Mouse (Mus musculus) heart, embryonic 14.5 days (tissue): ENCODE data around the gene Hist2h2ac. TPM values are rescaled to one million over a fixed set of nuclear protein-coding genes. Genes with fewer than 3 reads are reported as not detected.

Experiments used
- ATAC-seq: fragments of 200-750 bp; cut with Nextera tagmentation; 2 replicates; pipeline ENCODE4 v1.8.0; 2017; ENCODE audit warnings: low read depth, moderate TSS enrichment; ENCODE audit not compliant: insufficient number of reproducible peaks, insufficient read depth, low FRiP score
- H3K27ac ChIP-seq, 2 experiments: fragments of 200-500 bp in 1 of 2; fragments of 300-500 bp in 1 of 2; sonication (generic) in 1 of 2; replicated peaks in 1 of 2; 2 replicates each; pipeline ENCODE4 v1.5.1; 2012 to 2014; ENCODE audit warnings: low read depth in 2 of 2, low read length in 2 of 2, control low read depth in 1 of 2, mild to moderate bottlenecking in 1 of 2, mixed read lengths in 1 of 2; ENCODE audit not compliant: control insufficient read depth in 1 of 2, insufficient read depth in 1 of 2
- H3K27me3 ChIP-seq: fragments of 300-500 bp; sonication (generic); 2 replicates; pipeline ENCODE4 v1.6.1; 2014; ENCODE audit warnings: mild to moderate bottlenecking, low read length, control low read depth; ENCODE audit not compliant: control insufficient read depth, insufficient read depth
- H3K36me3 ChIP-seq: fragments of 300-500 bp; sonication (generic); 2 replicates; pipeline ENCODE4 v1.6.1; 2014; ENCODE audit warnings: mild to moderate bottlenecking, control low read depth, low read length, mixed read lengths; ENCODE audit not compliant: control insufficient read depth, insufficient read depth
- H3K4me1 ChIP-seq, 2 experiments: fragments of 200-500 bp in 1 of 2; fragments of 300-500 bp in 1 of 2; sonication (generic) in 1 of 2; 2 replicates each; pipeline ENCODE4 v1.6.1; 2012 to 2014; ENCODE audit warnings: low read length in 2 of 2, control low read depth in 1 of 2, mixed read lengths in 1 of 2; ENCODE audit not compliant: control insufficient read depth in 2 of 2, insufficient read depth in 2 of 2
- H3K4me2 ChIP-seq: fragments of 300-500 bp; sonication (generic); 2 replicates; pipeline ENCODE4 v1.6.1; 2014; ENCODE audit warnings: mild to moderate bottlenecking, low read length
- H3K4me3 ChIP-seq, 2 experiments: fragments of 200-500 bp in 1 of 2; fragments of 300-500 bp in 1 of 2; sonication (generic) in 1 of 2; 2 replicates each; pipeline ENCODE4 v1.5.1; 2012 to 2014; ENCODE audit warnings: low read length in 2 of 2, mild to moderate bottlenecking in 2 of 2, control low read depth in 1 of 2, low read depth in 1 of 2, moderate library complexity in 1 of 2; ENCODE audit not compliant: control insufficient read depth in 1 of 2, insufficient read depth in 1 of 2
- H3K9ac ChIP-seq: fragments of 300-500 bp; sonication (generic); 2 replicates; pipeline ENCODE4 v1.6.1; 2014; ENCODE audit warnings: mild to moderate bottlenecking, low read length
- H3K9me3 ChIP-seq: fragments of 300-500 bp; sonication (generic); 2 replicates; pipeline ENCODE4 v1.6.1; 2016; ENCODE audit warnings: low read length, control low read depth; ENCODE audit not compliant: control insufficient read depth
- WGBS: fragments of 180-500 bp; shearing (Covaris S2); extraction: QIAGEN DNeasy Blood & Tissue Kit; methylation state at CpG from one replicate; pipeline ENCODE4 v1.1.7; 2014; 5-methylcytosine and 5-hydroxymethylcytosine counted together
- polyA plus RNA-seq: library from polyadenylated mRNA; unstranded; fragments of >200 nt; fragmentation: Nextera tagmentation; extraction: Ambion mirVana; gene quantifications from 2 replicates; pipeline ENCODE4 v1.2.1, GENCODE M21; 2014

Gene Hist2h2ac
- polyA plus RNA-seq, 1 experiment from 2014 or later, result 4.7 TPM

GRCm38 (mm10) chr3:96264404-96264949 lies 43.8 kb upstream of the Hist2h2ac start:
- no peak for ATAC-seq
- H3K4me3 ChIP-seq, result peak overlapping the region in 1 of 2 experiments; percentile 54; a peak in 2 of 4 replicates
- H3K27ac ChIP-seq, result peak overlapping the region; percentile 97 to 99

GRCm38 (mm10) chr3:96263558-96264403 lies 43.1 kb upstream of the Hist2h2ac start:
- Histone ChIP-seq H3K27me3 (no peaks in the 10 kb centered on the region), H3K9ac (peak overlapping the region; percentile 82), H3K4me1 (peaks cover 13 to 19% of the 10 kb centered on the region in 2 experiments), H3K27ac (peak overlapping the region; percentile 97 to 99), H3K4me2 (peak overlapping the region; percentile 71), H3K9me3 (no peaks in the 10 kb centered on the region), H3K4me3 (peak overlapping the region; percentile 54 to 58), H3K36me3 (no peaks in the 10 kb centered on the region)
- no peak for ATAC-seq
- 8% methylated on average over 27 of the region's 27 CpGs for WGBS

More at GRCm38 (mm10) chr3:96264404-96264949, 43.8 kb upstream of the Hist2h2ac start:
- H3K4me2 ChIP-seq, result peak overlapping the region; percentile 71
- 82% methylated on average over 7 of the region's 7 CpGs for WGBS
- H3K9ac ChIP-seq, result peak overlapping the region; percentile 82
- H3K27me3 ChIP-seq, result no peaks in the 10 kb centered on the region
- H3K4me1 ChIP-seq, result peaks cover 13 to 19% of the 10 kb centered on the region in 2 experiments
- H3K36me3 ChIP-seq, result no peaks in the 10 kb centered on the region
- H3K9me3 ChIP-seq, result no peaks in the 10 kb centered on the region

- Histone ChIP-seq H3K4me3 (peak within 1 kb of the TSS; percentile 54 to 83), H3K4me2 (peak within 1 kb of the TSS; percentile 71), H3K9ac (peak within 1 kb of the TSS; percentile 82), H3K9me3 (no peaks in the 10 kb centered on the region), H3K27me3 (no peaks in the 10 kb centered on the region), H3K27ac (peak within 1 kb of the TSS; percentile 97 to 99), H3K4me1 (peaks cover 13 to 17% of the 10 kb centered on the region in 2 experiments), H3K36me3 (no peaks in the 10 kb centered on the region)
- peak; percentile 86 for ATAC-seq
- WGBS, result under 1% methylated on average over 40 of the region's 40 CpGs
These were observed 42.4 kb upstream of the Hist2h2ac start, which contains the start of gene Hist2h4 for GRCm38 (mm10) chr3:96262979-96263550. TSS of gene Hist2h4 (minus strand) at chr3:96263311.

GRCm38 (mm10) chr3:96262216-96262875 lies 41.7 kb upstream of the Hist2h2ac start:
- H3K36me3 ChIP-seq, result no peaks in the 10 kb centered on the region
- H3K27me3 ChIP-seq, result no peaks in the 10 kb centered on the region
- H3K27ac ChIP-seq, result peak overlapping the region; percentile 93 to 97
- peak overlapping the region; percentile 71 for H3K4me2 ChIP-seq
- peaks cover 13 to 14% of the 10 kb centered on the region in 2 experiments for H3K4me1 ChIP-seq
- peak overlapping the region; percentile 82 for H3K9ac ChIP-seq
- peak; percentile 80 for ATAC-seq
- H3K9me3 ChIP-seq, result no peaks in the 10 kb centered on the region
- 1% methylated on average over 19 of the region's 19 CpGs for WGBS
- H3K4me3 ChIP-seq, result peak overlapping the region; percentile 54 to 83

- peak overlapping the region; percentile 82 for H3K9ac ChIP-seq
- H3K27me3 ChIP-seq, result no peaks in the 10 kb centered on the region
- H3K4me2 ChIP-seq, result peak overlapping the region; percentile 71
- WGBS, result 67% methylated on average over 3 of the region's 3 CpGs
- H3K27ac ChIP-seq, result peak overlapping the region; percentile 93 to 97
- no peak for ATAC-seq
- no peaks in the 10 kb centered on the region for H3K36me3 ChIP-seq
- H3K9me3 ChIP-seq, result no peaks in the 10 kb centered on the region
- H3K4me3 ChIP-seq, result no peak overlapping the region; a peak in 1 of 4 replicates
- peaks cover 13 to 14% of the 10 kb centered on the region in 2 experiments for H3K4me1 ChIP-seq
These were observed 40.9 kb upstream of the Hist2h2ac start for GRCm38 (mm10) chr3:96261623-96262022.

- 87% methylated on average over 5 of the region's 5 CpGs for WGBS
- H3K27ac ChIP-seq, result no peak overlapping the region
- H3K4me2 ChIP-seq, result no peak overlapping the region
- H3K9ac ChIP-seq, result no peak overlapping the region
- no peaks in the 10 kb centered on the region for H3K27me3 ChIP-seq
- H3K9me3 ChIP-seq, result no peaks in the 10 kb centered on the region
- H3K4me1 ChIP-seq, result peaks cover 13 to 14% of the 10 kb centered on the region in 2 experiments
- ATAC-seq, result no peak
- H3K36me3 ChIP-seq, result no peaks in the 10 kb centered on the region
- H3K4me3 ChIP-seq, result no peak overlapping the region
These were observed 39.5 kb upstream of the Hist2h2ac start for GRCm38 (mm10) chr3:96260220-96260619.

GRCm38 (mm10) chr3:96257190-96257589 lies 36.5 kb upstream of the Hist2h2ac start:
- WGBS, result 66% methylated on average over 3 of the region's 3 CpGs
- ATAC-seq, result no peak
- peaks cover 5 to 6% of the 10 kb centered on the region in 2 experiments for H3K4me1 ChIP-seq
- H3K36me3 ChIP-seq, result no peaks in the 10 kb centered on the region
- H3K27me3 ChIP-seq, result no peaks in the 10 kb centered on the region
- H3K9ac ChIP-seq, result no peak overlapping the region
- H3K9me3 ChIP-seq, result no peaks in the 10 kb centered on the region
- H3K27ac ChIP-seq, result no peak overlapping the region
- no peak overlapping the region for H3K4me2 ChIP-seq
- H3K4me3 ChIP-seq, result no peak overlapping the region
